Mouse (Mus musculus) spleen, adult 2 months (tissue): ENCODE measurements around the gene Txnrd3.

ENCODE experiments used
- CTCF ChIP-seq: fragments of 200-500 bp; IDR thresholded peaks from 2 replicates; pipeline ENCODE4 v1.5.1; 2011; ENCODE audit warnings: mild to moderate bottlenecking, inconsistent platforms; ENCODE audit not compliant: insufficient read depth, insufficient read length, insufficient replicate concordance; ENCODE audit errors: extremely low read depth
- POLR2A ChIP-seq: fragments of 200-500 bp; IDR thresholded peaks from 2 replicates; pipeline ENCODE4 v1.6.1; 2011; ENCODE audit warnings: low read depth, low read length, inconsistent platforms

DNA sequence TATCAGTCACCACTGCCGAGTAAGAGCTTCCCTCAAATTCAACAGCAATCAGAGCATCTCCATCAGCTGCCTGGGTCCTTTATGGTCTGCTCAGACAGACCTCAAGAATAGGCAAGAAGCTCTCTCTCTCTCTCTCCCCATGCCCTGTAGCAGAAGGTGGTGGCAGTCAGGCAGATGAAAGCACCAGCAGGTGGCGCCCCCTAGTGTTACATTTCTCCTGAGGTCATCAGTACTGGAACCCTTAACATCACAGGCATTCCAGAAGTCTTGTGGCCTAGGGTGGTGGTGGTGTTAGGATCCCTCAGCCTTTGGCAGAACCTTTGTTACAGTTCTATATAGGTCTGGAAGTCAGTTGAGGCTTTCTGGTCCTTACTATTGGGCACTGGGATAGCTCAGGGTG, 4.8 kb upstream of the Txnrd3 start:
- peak; percentile 36; the same call in 1 of the 2 replicates for TF ChIP-seq CTCF
- no peak for TF ChIP-seq POLR2A
